Mouse (Mus musculus) embryo, embryonic 9.5 days (tissue): ENCODE data around the gene Rasl12.

Experiments
- DNase-seq: peaks from one replicate; pipeline ENCODE4 v3.0.0-alpha.2; 2017; ENCODE audit errors: extremely low spot score

Rasl12 gene

GRCm38 (mm10) chr9:65398279-65398678 is at the start of gene Rasl12:
TSS of gene Rasl12 (plus strand) at chr9:65398506.
- DNase-seq = peak; percentile 83

DNA sequence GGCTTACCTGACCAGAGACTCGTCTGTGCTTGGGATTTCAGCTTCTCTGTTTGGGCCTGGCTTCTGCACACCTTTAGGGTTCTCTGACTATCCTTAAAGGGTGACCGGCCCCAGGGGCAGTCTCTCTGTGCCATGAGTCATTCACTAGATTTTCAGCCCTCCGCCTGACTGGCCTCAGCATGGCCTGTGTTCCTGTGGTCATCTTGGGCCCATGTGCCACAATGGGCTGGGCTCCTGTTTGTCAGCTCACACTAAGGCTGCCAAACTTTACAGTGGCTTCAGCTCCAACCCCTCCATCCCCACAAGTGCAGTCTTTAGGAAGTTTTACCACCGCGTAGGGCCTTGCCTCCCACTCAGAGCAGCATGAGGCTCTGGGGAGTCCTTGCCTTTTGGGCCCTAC is 45.1 kb upstream of the Rasl12 start:
- DNase-seq = no peak

DNA sequence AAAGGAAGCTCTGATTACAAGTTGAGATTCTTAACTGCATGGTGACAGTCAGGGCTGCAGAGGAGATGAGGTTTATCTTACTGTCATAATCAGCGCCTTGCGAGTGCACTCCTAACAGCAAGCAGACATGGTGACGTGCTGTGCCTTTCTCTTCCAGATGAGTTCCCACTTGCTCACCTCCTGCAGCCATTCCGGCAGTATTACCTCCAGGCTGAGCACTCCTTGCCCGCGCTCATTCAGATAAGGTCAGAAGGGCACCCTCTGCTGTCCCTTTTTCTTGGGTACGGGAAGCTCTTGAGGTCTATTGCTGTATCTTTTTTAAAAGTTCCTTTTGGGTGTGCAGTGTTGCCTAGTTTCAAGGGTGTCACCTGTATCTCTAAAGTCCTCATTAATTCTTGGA is 41.7 kb upstream of the Rasl12 start:
- no peak for DNase-seq

DNA sequence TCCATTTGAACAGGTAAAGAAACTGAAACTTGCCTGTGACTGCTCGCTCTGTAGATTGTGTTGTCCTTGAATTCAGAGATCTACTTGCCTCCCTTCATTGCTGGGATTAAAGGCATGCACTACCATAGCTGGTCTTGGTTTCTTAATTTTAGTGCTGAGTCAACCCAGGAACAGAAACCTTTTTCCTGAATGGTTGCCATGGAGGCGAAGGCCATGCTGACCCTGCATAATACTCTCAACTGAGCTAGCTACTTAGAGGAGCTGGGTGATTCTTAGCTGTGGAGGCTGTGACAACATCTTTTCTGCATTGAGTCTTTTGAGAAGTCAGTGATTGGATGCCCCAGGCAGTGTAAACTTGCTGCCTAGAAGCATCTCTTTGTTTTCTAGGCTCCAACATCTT is 41.3 kb upstream of the Rasl12 start:
- no peak for DNase-seq

DNA sequence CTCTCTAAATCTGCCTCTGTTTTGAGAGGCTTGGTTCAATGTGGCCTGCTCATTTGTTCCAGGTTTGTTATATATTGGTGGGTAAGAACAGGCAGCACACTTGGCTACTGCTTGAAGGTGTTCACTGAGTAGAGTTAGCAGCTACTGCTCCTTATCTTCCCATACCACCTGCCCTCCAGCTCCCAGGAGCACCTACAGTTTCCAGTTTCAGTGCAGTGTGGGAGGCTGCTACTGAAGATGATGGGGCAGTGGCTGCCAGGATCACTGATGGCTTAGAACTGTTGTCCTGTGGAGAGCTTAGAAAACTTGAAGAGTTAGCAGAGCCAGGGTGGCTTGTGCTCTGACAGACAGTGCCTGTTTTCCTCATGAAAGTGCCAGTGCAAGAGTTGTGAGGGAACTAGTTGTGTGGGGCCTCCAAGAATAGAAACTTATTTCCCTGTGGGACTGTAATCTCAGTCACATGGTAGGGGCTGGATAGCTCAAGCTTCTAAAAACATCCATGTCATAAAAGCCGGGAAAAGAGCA is 39.3 kb upstream of the Rasl12 start:
- DNase-seq = no peak

DNA sequence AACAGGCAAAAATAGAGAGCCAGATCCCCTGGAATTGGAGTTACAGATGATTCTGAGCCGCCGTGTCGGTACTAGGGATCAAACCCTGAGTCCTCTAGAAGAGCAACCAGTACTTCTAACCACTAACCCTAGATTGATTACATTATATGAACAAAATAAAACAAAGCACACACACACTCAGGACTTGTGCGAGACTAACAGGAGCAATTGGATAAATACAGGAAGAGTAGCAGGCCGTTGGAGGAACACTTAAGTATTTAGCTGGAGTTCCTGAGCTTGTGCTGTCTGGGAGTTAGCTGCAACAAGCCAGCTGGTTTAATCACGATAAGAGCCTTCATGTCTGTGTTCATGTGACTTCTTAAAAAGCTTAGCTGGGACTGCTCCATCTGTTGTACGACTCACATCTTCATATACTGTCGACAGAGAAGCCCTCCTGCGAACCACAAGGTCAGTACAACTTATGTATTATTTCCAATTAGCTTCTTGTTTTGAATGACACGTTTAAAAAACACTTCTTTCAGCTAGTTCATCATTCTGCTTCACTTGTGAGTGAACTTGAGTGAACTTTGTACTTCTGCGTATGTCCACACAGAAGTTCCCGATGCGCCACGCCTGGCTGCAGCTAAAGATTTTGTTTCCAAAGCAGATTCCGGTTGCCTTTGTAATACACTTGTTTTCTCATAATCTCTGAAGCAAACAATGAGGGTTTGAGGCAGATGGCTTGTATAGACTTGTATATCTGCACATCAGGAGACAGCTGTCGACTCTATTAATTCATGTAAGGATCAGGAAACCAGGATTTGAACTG is 37.5 kb upstream of the Rasl12 start, which contains the start of gene Ubap1l:
Ubap1l (plus strand) TSS at position 401 of the 808 bp plus-strand sequence.
- no peak for DNase-seq

- DNase-seq = no peak
Measured at GRCm38 (mm10) chr9:65363684-65364083, 34.6 kb upstream of the Rasl12 start.

DNA sequence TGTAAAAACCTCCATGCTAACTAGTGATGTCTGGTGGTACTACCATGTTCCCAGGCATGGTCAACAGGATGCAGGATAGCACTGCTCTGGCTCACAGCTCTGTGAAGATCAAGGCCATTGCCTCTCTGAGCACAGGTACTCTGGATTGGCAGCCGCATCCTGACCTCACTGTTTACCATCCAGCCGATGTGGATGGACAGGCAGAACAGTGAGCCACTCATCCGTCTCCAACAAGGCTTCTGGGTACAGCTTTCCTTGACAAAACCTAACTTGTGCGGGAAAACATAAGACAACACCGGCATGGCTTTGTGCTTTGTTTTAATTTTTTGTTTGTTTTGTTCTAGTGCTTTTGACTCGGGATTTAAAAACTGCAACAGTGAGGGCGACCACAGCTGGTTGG is 32.6 kb upstream of the Rasl12 start:
- no peak for DNase-seq

DNA sequence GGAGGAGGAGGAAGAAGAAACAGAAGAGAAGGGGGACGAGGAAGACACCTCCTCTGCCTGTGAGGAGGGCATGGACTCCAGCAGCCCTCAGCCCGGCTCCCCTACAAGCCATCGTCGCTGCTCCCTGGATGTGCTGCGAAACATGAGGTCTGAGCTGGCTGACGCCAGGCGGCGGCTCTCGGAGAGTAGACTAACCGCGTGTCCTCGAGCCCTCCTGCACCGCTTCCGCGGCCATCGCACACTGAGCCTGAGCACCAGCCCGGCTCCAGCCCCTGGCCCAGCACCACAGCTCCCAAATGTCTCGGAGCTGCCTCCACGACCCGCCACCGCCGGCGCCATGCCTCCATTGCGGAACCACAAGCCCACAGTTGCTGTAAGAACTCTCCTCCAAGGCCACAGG is 26.6 kb upstream of the Rasl12 start:
- DNase-seq = no peak

- DNase-seq = no peak
Measured at GRCm38 (mm10) chr9:65372449-65372848, 25.9 kb upstream of the Rasl12 start.

DNA sequence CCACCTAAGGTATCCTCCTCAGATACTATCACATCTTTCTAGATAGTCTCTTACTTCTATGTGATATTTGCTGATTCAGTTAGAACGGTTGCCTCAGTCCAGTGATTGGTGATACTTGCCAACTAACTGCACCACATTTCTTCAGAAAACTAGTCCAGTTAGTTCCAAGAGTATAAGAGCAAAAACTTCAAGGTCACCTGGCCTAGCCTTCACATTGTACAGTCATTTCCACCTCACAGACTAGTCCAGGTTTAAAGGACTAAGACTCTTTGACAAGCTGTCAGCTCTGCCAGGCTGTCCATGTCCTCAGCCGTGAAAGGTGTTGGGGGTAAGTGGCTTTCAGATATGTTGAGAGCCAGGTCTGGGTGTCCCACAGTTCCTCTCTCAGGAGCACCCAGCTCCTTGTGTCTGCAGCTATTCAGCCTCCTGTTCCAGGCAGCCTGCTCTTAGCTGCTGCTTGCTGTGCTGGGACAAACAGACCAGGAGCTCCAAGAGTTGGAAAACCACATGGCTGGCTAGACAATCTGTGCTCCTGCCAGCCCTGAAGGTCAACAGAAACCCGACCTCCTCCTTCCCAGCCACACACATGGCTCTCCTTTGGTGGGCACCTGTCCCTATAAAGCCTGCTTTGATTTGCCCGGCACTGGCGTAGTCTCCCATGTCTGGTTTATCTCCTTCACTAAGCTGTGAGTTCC is 23.7 kb upstream of the Rasl12 start:
- DNase-seq = no peak

GRCm38 (mm10) chr9:65375163-65375934 is 23.0 kb upstream of the Rasl12 start:
- DNase-seq = no peak

GRCm38 (mm10) chr9:65381017-65381590 is 17.2 kb upstream of the Rasl12 start:
- no peak for DNase-seq

GRCm38 (mm10) chr9:65382031-65382750 is 16.1 kb upstream of the Rasl12 start:
- no peak for DNase-seq

DNA sequence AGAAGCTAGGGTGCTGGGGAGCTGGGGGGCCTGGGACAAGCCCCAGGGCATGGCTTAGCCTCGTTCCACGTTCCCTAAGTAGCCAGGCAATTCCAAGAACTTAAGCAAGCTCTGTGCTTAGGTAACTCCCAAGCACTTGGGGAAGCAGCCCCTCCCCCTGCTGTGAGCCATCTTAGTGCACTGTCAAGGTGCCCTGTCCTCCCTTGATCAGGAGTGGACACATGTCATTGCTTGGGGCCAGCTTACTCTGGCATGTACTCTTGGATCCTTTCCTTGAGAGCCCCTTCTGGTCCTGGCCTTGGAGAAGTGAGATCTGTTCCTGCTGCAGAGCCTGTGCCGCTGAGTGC is 15.6 kb upstream of the Rasl12 start:
- no peak for DNase-seq

- DNase-seq = no peak
Measured at GRCm38 (mm10) chr9:65384276-65384675, 14.0 kb upstream of the Rasl12 start.

DNA sequence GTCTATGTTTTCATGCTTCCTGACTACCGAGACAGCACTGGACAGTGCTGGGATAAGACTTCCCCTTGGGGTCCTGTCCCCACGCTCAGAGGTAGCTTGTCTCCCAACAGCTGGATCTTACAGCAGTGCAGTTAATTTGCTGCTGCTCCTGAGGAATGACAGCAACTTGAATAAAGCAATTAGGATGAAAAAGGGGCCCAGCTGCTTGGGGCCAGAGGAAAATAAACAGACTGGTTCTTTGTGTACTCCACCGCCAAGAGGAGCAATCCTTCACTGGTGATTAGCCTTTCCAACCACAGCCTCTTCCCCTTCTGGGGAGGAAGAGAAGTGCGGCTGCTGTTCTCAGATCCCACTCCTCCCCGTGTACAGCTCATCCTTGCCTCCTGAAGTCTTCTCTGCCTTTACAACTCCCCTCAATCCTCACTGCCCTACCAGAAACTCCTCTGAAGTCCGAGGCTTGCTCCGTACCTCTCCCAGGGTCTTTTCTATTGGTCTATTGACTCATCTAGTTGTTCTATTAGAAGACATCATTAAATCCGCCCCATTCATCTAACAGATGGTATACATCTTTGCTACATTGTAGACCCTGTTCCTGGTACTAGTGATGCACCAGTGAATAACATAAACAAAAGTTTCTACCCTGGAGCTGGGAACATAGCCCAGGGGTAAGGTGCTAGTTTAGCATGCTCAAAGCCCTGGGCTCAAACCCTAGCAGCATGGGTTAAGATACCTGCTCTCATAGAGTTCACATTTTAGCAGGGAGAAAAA is 11.7 kb upstream of the Rasl12 start:
- peak; percentile 34 for DNase-seq

DNA sequence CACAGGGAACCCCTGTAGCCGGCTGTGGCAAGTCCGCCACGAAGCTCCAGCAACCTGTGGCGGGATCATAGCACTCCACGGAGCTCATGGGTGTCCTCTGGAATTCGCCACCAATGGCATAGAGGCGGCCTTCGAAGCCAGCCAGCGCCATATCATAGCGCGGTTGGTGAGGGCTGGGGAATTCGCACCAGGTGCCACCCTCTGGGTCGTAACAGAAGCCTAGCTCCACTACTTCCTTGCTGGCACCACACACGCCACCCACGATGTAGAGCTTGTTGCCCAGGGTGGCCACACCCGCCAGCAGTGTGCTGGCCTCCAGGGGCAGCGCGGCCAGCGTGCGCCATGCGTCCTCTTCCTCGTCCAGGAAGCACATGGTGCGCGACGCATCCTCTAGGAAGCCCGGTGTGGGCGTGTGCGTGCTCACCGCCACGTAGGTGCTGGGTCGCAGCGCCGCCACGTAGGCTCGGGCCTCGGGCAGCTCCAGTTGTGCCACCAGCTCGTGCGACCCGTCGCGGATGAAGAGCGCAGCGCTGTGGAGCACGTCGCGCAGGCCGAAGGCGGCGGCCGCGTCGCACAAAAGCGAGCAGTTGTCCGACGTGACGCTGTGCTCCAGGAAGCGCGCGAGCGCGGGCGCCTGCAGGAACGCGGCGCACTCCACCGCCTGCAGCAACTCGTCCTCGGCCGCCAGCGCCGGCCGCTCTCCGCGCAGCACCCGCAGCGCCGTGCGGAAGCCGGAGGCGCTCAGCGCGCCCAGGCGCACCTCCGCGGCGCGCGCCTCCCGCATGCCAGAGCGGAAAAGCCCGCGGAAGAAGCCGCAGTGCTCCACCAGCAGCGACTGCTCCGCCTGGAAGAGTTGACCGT is 7.3 kb upstream of the Rasl12 start:
- DNase-seq = peak; percentile 39

DNA sequence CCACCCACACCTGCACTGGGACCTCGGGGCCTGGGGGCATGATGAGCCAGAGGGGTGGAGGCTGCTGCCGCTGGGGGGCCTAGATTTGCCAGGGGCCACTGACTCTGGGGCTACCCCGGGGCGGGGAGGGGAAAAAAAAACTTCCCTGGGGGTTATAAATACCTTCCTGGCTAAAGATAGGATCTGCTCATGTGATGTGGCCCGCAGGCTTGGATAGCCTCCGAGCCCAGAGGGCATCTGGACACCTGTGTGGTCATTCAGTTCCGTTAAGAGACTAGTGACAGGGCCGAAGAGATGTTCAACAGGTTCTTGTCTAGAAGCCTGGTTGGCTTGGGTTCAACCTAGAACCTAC is 6.7 kb upstream of the Rasl12 start, which contains the start of gene Kbtbd13:
Kbtbd13 (minus strand) TSS at position 40 of the 352 bp plus-strand sequence.
- DNase-seq = peak; percentile 35
